Mouse (Mus musculus): ENCODE data around the gene Ankrd24.

- TF ChIP-seq GATA1 (IDR thresholded peaks at IDR 0.05; ENCODE audit: low read length) (no peak), TAL1 (IDR thresholded peaks at IDR 0.05; ENCODE audit: low read length) (no peak)
These were observed 45.0 kb upstream of the Ankrd24 start for GRCm38 (mm10) chr10:81583347-81583746.
